Mouse (Mus musculus) kidney, adult 9 months (tissue): ENCODE results near the gene Gm21732.
"Not testable (repeated sequence)": the region's sequence is repeated elsewhere in the genome, so short reads cannot be mapped to it uniquely, and the experiment has no call there.

Experiments
- DNase-seq: peaks from one replicate; pipeline ENCODE4 v3.0.0; 2022

Gene Gm21732

DNA sequence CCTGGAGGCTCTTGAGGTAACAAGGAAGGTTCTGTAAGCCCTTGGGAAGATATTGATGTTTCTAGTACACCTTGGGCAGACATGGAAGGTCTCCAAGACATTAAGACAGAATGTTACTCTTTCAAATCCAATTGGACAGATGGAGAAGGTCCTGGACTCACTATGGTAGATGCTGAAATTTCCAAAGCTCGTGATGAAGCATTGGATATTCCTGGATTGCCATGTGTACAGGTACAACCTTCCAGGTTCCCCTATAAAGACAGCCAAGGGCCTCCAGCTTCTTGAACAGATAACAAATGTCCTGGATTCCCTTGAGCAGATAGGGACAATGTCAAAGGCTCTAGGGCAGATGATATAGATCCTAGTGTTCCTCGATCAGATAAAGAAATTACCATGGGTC lies at the start of gene Gm21732:
Gene Gm21732, minus strand, starts transcription at position 101 of the 400 bp plus-strand sequence.
- not testable (repeated sequence) for DNase-seq
